Comparison of ENCODE assay signal across 26 mouse cellular contexts in genomic region chr11:97229396-97229795, GRCm38 (mm10). TPM values are rescaled to one million over a fixed set of nuclear protein-coding genes. Genes with fewer than 3 reads are reported as not detected.
DNase-seq lines count a peak whose midpoint lies in the region; ATAC-seq and TF ChIP-seq lines count a peak whose summit lies in the region.
"Had no signal": no experiment of that assay in that cellular context is flagged by ENCODE, and none has a peak within 500 bp of the region (broad histone marks: within the 10 kb centered on the region; RNA-seq: fewer than 3 reads in every experiment).

No protein-coding gene starts in this region.

- no peaks in the 10 kb centered on the region for H3K9me3 ChIP-seq in intestine, embryonic 14.5 days (ENCODE audit: control insufficient read depth, low read length)
- no peaks in the 10 kb centered on the region for H3K9me3 ChIP-seq in intestine, embryonic 16.5 days (ENCODE audit: control insufficient read depth, low read length)
- no peaks in the 10 kb centered on the region for H3K9me3 ChIP-seq in liver, embryonic 12.5 days (replicated peaks)
- no peaks in the 10 kb centered on the region for H3K9me3 ChIP-seq in midbrain, embryonic 11.5 days (ENCODE audit: control insufficient read depth, low read length)
- no peaks in the 10 kb centered on the region for H3K9me3 ChIP-seq in midbrain, embryonic 10.5 days (replicated peaks)
- no peaks in the 10 kb centered on the region for H3K9me3 ChIP-seq in heart, embryonic 12.5 days (replicated peaks)
- H3K9me3 ChIP-seq: embryonic facial prominence, embryonic 13.5 days; embryonic facial prominence, embryonic 15.5 days; forebrain, embryonic 10.5 days; forebrain, embryonic 12.5 days; G1E had no signal

- WGBS in intestine, embryonic 14.5 days, result 93% methylated on average over 2 of the region's 2 CpGs
- 89% methylated on average over 2 of the region's 2 CpGs for WGBS in intestine, embryonic 16.5 days
- 28% methylated on average over 2 of the region's 2 CpGs for WGBS in liver, adult 2 months
- 80% methylated on average over 2 of the region's 2 CpGs for WGBS in liver, embryonic 12.5 days (ENCODE audit: insufficient replicate concordance)
- 93% methylated on average over 2 of the region's 2 CpGs for WGBS in midbrain, embryonic 11.5 days
- 91% methylated on average over 2 of the region's 2 CpGs for WGBS in midbrain, embryonic 10.5 days
- WGBS in heart, embryonic 12.5 days, result 91% methylated on average over 2 of the region's 2 CpGs

- no peaks in the 10 kb centered on the region for H3K27me3 ChIP-seq in intestine, embryonic 14.5 days (replicated peaks; ENCODE audit: control insufficient read depth, insufficient read depth, low read length)
- no peaks in the 10 kb centered on the region for H3K27me3 ChIP-seq in intestine, embryonic 16.5 days (replicated peaks; ENCODE audit: control insufficient read depth, insufficient read depth, low read length)
- H3K27me3 ChIP-seq in liver, adult 2 months (ENCODE audit: control insufficient read depth, insufficient read depth, low read length), result no peaks in the 10 kb centered on the region
- no peaks in the 10 kb centered on the region for H3K27me3 ChIP-seq in liver, embryonic 12.5 days (replicated peaks)
- no peaks in the 10 kb centered on the region for H3K27me3 ChIP-seq in midbrain, embryonic 11.5 days (ENCODE audit: control insufficient read depth, insufficient read depth, low read length)
- H3K27me3 ChIP-seq in midbrain, embryonic 10.5 days (ENCODE audit: low read depth, poor library complexity, severe bottlenecking), result no peaks in the 10 kb centered on the region
- H3K27me3 ChIP-seq in heart, embryonic 12.5 days (replicated peaks), result no peaks in the 10 kb centered on the region
- H3K27me3 ChIP-seq: CH12.LX; embryonic facial prominence, embryonic 13.5 days; embryonic facial prominence, embryonic 15.5 days; forebrain, embryonic 12.5 days; Patski had no signal

- H3K27ac ChIP-seq in intestine, embryonic 14.5 days (ENCODE audit: low read depth), result no peak overlapping the region
- H3K27ac ChIP-seq in intestine, embryonic 16.5 days (ENCODE audit: low read length), result no peak overlapping the region
- 0 out of 2 replicates have a peak overlapping the region, but pooled peaks have one; percentile 9 for H3K27ac ChIP-seq in liver, adult 2 months (replicated peaks; ENCODE audit: insufficient read depth, low read depth, low read length)
- H3K27ac ChIP-seq in liver, embryonic 12.5 days, result no peak overlapping the region
- no peak overlapping the region for H3K27ac ChIP-seq in midbrain, embryonic 11.5 days (ENCODE audit: low read depth, low read length)
- H3K27ac ChIP-seq in midbrain, embryonic 10.5 days (replicated peaks), result no peak overlapping the region
- no peak overlapping the region for H3K27ac ChIP-seq in heart, embryonic 12.5 days (ENCODE audit: poor library complexity, severe bottlenecking)
- H3K27ac ChIP-seq: embryonic facial prominence, embryonic 13.5 days; embryonic facial prominence, embryonic 15.5 days; forebrain, embryonic 10.5 days; forebrain, embryonic 12.5 days had no signal

- DNase-seq in intestine, embryonic 14.5 days (ENCODE audit: low spot score), result peak; percentile 35
- peak; percentile 61 for DNase-seq in liver, adult 2 months (ENCODE audit: extremely low read depth, low read depth, low spot score)
- peak; percentile 75 for DNase-seq in midbrain, embryonic 11.5 days (ENCODE audit: low spot score, missing footprints)
- DNase-seq in midbrain, embryonic 10.5 days (ENCODE audit: low spot score), result no peak
- DNase-seq: adrenal gland, adult 8-10 months; B cell, adult 2 months; cerebellum, adult 11 months; cerebellum, adult 8-10 months; cerebellum, adult 9-11 months; cerebellum, postnatal 14 days; cerebellum, postnatal 36 days; embryo, embryonic 11 days had no signal

- H3K9ac ChIP-seq in intestine, embryonic 14.5 days (ENCODE audit: low read length), result no peak overlapping the region
- H3K9ac ChIP-seq in intestine, embryonic 16.5 days (ENCODE audit: low read depth, low read length), result no peak overlapping the region
- H3K9ac ChIP-seq in liver, adult 2 months (ENCODE audit: low read depth, low read length), result no peak overlapping the region
- no peak overlapping the region for H3K9ac ChIP-seq in liver, embryonic 12.5 days
- H3K9ac ChIP-seq in midbrain, embryonic 11.5 days (ENCODE audit: low read length), result no peak overlapping the region
- H3K9ac ChIP-seq in heart, embryonic 12.5 days, result no peak overlapping the region
- H3K9ac ChIP-seq: embryonic facial prominence, embryonic 13.5 days; embryonic facial prominence, embryonic 15.5 days; forebrain, embryonic 12.5 days had no signal

- no peak for TF ChIP-seq CTCF in liver, adult 2 months (IDR thresholded peaks at IDR 0.05; ENCODE audit: low read depth, low read length)

- ATAC-seq in intestine, embryonic 14.5 days (replicated peaks; ENCODE audit: low FRiP score, low TSS enrichment, low read depth), result no peak
- ATAC-seq in intestine, embryonic 16.5 days, result no peak
- no peak for ATAC-seq in liver, embryonic 12.5 days
- no peak for ATAC-seq in midbrain, embryonic 11.5 days (ENCODE audit: low FRiP score)
- ATAC-seq in heart, embryonic 12.5 days (ENCODE audit: insufficient number of reproducible peaks, low FRiP score), result no peak
- ATAC-seq: activated CD4-positive, CD25-positive, alpha-beta regulatory T cell, adult 4 months; CD4-positive, CD25-positive, alpha-beta regulatory T cell, adult 4 months; forebrain, embryonic 14.5 days; Patski had no signal

- no peak overlapping the region for H3K4me3 ChIP-seq in intestine, embryonic 14.5 days (ENCODE audit: low read depth, low read length)
- no peak overlapping the region for H3K4me3 ChIP-seq in intestine, embryonic 16.5 days (ENCODE audit: low read length)
- no peak overlapping the region for H3K4me3 ChIP-seq in liver, adult 2 months (ENCODE audit: insufficient read depth, low read depth, low read length)
- no peak overlapping the region for H3K4me3 ChIP-seq in liver, embryonic 12.5 days
- H3K4me3 ChIP-seq in midbrain, embryonic 11.5 days (ENCODE audit: low read depth, low read length), result no peak overlapping the region
- H3K4me3 ChIP-seq in midbrain, embryonic 10.5 days, result no peak overlapping the region
- H3K4me3 ChIP-seq in heart, embryonic 12.5 days, result no peak overlapping the region
- H3K4me3 ChIP-seq: embryonic facial prominence, embryonic 13.5 days; embryonic facial prominence, embryonic 15.5 days; erythroblast, embryonic 14.5 days; forebrain, embryonic 10.5 days; forebrain, embryonic 12.5 days had no signal

- H3K4me1 ChIP-seq in intestine, embryonic 14.5 days (replicated peaks; ENCODE audit: control insufficient read depth, insufficient read depth, low read length), result no peaks in the 10 kb centered on the region
- no peaks in the 10 kb centered on the region for H3K4me1 ChIP-seq in intestine, embryonic 16.5 days (ENCODE audit: control insufficient read depth, insufficient read depth, low read length)
- H3K4me1 ChIP-seq in liver, adult 2 months (ENCODE audit: control insufficient read depth, insufficient read depth, low read length), result no peaks in the 10 kb centered on the region; the same call in 1 of the 2 replicates
- peaks cover 1% of the 10 kb centered on the region; the same call in 1 of the 2 replicates for H3K4me1 ChIP-seq in liver, embryonic 12.5 days
- no peaks in the 10 kb centered on the region for H3K4me1 ChIP-seq in midbrain, embryonic 11.5 days (ENCODE audit: control insufficient read depth, insufficient read depth, low read length)
- no peaks in the 10 kb centered on the region for H3K4me1 ChIP-seq in midbrain, embryonic 10.5 days
- no peaks in the 10 kb centered on the region for H3K4me1 ChIP-seq in heart, embryonic 12.5 days (replicated peaks)
- H3K4me1 ChIP-seq: embryonic facial prominence, embryonic 13.5 days; embryonic facial prominence, embryonic 15.5 days; forebrain, embryonic 10.5 days; forebrain, embryonic 12.5 days had no signal

- no peak overlapping the region for H3K4me2 ChIP-seq in intestine, embryonic 14.5 days (ENCODE audit: low read length)
- no peak overlapping the region for H3K4me2 ChIP-seq in intestine, embryonic 16.5 days (ENCODE audit: low read depth, low read length)
- H3K4me2 ChIP-seq in liver, embryonic 12.5 days, result no peak overlapping the region
- H3K4me2 ChIP-seq in midbrain, embryonic 11.5 days, result no peak overlapping the region
- H3K4me2 ChIP-seq in heart, embryonic 12.5 days, result no peak overlapping the region
- H3K4me2 ChIP-seq: embryonic facial prominence, embryonic 13.5 days; embryonic facial prominence, embryonic 15.5 days; forebrain, embryonic 12.5 days had no signal

- no peaks in the 10 kb centered on the region; the same call in 1 of the 2 replicates for H3K79me2 ChIP-seq in liver, adult 2 months (ENCODE audit: control insufficient read depth, insufficient read depth, low read length)

- H3K36me3 ChIP-seq in intestine, embryonic 14.5 days (ENCODE audit: control insufficient read depth, insufficient read depth, low read length), result peaks cover 92% of the 10 kb centered on the region
- H3K36me3 ChIP-seq in intestine, embryonic 16.5 days (ENCODE audit: control insufficient read depth, insufficient read depth, low read length), result peaks cover 10% of the 10 kb centered on the region; the same call in 1 of the 2 replicates
- H3K36me3 ChIP-seq in liver, adult 2 months (ENCODE audit: control insufficient read depth, insufficient read depth, low read length), result peaks cover 48% of the 10 kb centered on the region
- H3K36me3 ChIP-seq in liver, embryonic 12.5 days, result peaks cover 78% of the 10 kb centered on the region
- H3K36me3 ChIP-seq in midbrain, embryonic 11.5 days (ENCODE audit: control insufficient read depth, insufficient read depth, low read length), result peaks cover 17% of the 10 kb centered on the region
- H3K36me3 ChIP-seq in midbrain, embryonic 10.5 days, result peaks cover 97% of the 10 kb centered on the region
- H3K36me3 ChIP-seq in heart, embryonic 12.5 days, result peaks cover 82% of the 10 kb centered on the region

- TF ChIP-seq POLR2A in liver, adult 2 months (IDR thresholded peaks at IDR 0.05; ENCODE audit: extremely low read depth, insufficient read depth, low read length), result no peak

RNA-seq across cellular contexts. Expression of gene Kpnb1, which starts 41.7 kb away (rescaled TPM):
- polyA plus RNA-seq in intestine, embryonic 14.5 days (2014; fragmentation: Nextera tagmentation; extraction: Ambion mirVana), result 79.9 and 86.0 TPM in 2 replicates
- 31.9 and 36.3 TPM in 2 replicates for polyA plus RNA-seq in intestine, embryonic 16.5 days (2015; fragmentation: Nextera tagmentation; extraction: Ambion mirVana)
- total RNA-seq in liver, adult 2 months (2014; rRNA removed), result 40.7 and 44.6 TPM in 2 replicates
- 14.9 and 16.2 TPM in 2 replicates for polyA plus RNA-seq in liver, adult 2 months (2012; rRNA removed)
- polyA plus RNA-seq in liver, embryonic 12.5 days (2016; fragmentation: Nextera tagmentation; extraction: Ambion mirVana), result 38.5 and 39.3 TPM in 2 replicates
- polyA plus RNA-seq in midbrain, embryonic 11.5 days (2014; fragmentation: Nextera tagmentation; extraction: Ambion mirVana), result 111 and 116 TPM in 2 replicates
- polyA plus RNA-seq in midbrain, embryonic 10.5 days (2016; fragmentation: Nextera tagmentation; extraction: Ambion mirVana), result 82.9 and 95.7 TPM in 2 replicates
- 41.7 and 45.4 TPM in 2 replicates for polyA plus RNA-seq in heart, embryonic 12.5 days (2016; fragmentation: Nextera tagmentation; extraction: Ambion mirVana)

RNA-seq across cellular contexts. Expression of gene Npepps, which starts 51.0 kb away (rescaled TPM):
- polyA plus RNA-seq in intestine, embryonic 14.5 days (2014; fragmentation: Nextera tagmentation; extraction: Ambion mirVana), result 83.1 and 90.0 TPM in 2 replicates
- polyA plus RNA-seq in intestine, embryonic 16.5 days (2015; fragmentation: Nextera tagmentation; extraction: Ambion mirVana), result 95.7 and 101 TPM in 2 replicates
- 12.2 and 21.2 TPM in 2 replicates for total RNA-seq in liver, adult 2 months (2014; rRNA removed)
- 7.1 and 9.1 TPM in 2 replicates for polyA plus RNA-seq in liver, adult 2 months (2012; rRNA removed)
- polyA plus RNA-seq in liver, embryonic 12.5 days (2016; fragmentation: Nextera tagmentation; extraction: Ambion mirVana), result 27.1 and 31.3 TPM in 2 replicates
- 92.6 and 101 TPM in 2 replicates for polyA plus RNA-seq in midbrain, embryonic 11.5 days (2014; fragmentation: Nextera tagmentation; extraction: Ambion mirVana)
- polyA plus RNA-seq in midbrain, embryonic 10.5 days (2016; fragmentation: Nextera tagmentation; extraction: Ambion mirVana), result 108 and 114 TPM in 2 replicates
- polyA plus RNA-seq in heart, embryonic 12.5 days (2016; fragmentation: Nextera tagmentation; extraction: Ambion mirVana), result 87.8 and 95.3 TPM in 2 replicates
